Mouse (Mus musculus) frontal cortex, postnatal 10 days (tissue): ENCODE measurements around the gene Cox7a2l.
A peak's percentile ranks its signal among the peaks of the same experiment; 100 is the strongest.

Experiments used
- DNase-seq, 2 experiments: peaks; one replicate each; pipeline ENCODE4 v3.0.0; 2022; ENCODE audit warnings: low spot score in 2 of 2, mixed read lengths in 1 of 2

Cox7a2l gene

DNA sequence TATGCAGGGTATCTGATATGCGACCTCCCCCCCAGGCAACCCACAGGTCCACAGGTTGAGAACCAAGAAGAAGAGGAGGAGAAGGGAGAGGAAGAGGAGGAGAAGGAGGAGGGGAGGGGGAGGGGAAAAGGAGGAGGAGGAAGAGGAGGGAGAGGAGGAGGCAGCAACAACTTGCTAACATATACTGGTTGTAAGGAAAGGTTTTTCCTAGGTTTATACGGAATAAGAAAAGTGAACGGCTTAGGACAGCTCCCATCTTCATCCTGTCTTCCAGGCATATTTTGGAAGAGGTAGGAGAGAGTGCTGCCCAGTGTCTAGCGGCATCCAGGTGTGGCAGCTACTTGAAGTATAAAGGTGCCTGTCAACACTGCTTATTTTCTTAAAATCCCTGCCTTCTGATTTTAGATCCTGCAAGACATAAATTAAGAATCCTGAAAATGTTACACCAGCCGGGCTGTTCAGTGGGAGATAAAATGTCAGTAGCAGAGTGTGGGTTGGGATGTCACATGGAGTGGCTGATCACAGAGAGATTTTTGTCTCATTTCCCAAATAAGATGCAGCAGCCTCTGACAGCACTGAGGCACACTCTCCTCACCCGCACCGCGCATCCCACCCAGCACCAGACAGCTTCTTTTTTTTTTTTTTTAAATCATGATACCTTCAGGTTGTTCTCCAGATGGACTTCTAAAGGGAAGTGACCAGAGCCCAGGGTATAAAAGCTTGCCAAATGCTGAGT, at the start of gene Cox7a2l:
Gene Cox7a2l (minus strand): TSS at position 51 of the 736 bp plus-strand sequence.
- DNase-seq, result peak in 1 of 2 experiments; percentile 55

DNA sequence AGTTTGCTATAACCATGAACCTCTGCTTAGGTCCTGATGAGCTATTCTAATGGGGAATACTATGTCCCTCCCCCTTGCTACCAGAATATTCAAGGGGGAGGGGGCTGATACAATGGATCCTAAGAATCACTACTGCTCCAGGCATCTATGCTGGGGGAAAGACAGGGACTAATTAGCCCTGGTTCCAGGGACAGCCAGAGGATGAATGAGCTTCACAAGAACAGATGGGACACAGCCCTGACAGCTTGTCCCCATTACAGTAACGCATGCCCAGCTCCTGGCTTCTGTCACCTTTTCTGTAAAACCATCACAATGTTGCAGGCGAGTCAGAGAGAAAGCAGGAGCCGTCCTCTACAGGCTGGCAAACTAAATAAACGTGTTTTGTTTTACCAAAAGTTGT, 48.4 kb upstream of the Cox7a2l start:
- no peak for DNase-seq

DNA sequence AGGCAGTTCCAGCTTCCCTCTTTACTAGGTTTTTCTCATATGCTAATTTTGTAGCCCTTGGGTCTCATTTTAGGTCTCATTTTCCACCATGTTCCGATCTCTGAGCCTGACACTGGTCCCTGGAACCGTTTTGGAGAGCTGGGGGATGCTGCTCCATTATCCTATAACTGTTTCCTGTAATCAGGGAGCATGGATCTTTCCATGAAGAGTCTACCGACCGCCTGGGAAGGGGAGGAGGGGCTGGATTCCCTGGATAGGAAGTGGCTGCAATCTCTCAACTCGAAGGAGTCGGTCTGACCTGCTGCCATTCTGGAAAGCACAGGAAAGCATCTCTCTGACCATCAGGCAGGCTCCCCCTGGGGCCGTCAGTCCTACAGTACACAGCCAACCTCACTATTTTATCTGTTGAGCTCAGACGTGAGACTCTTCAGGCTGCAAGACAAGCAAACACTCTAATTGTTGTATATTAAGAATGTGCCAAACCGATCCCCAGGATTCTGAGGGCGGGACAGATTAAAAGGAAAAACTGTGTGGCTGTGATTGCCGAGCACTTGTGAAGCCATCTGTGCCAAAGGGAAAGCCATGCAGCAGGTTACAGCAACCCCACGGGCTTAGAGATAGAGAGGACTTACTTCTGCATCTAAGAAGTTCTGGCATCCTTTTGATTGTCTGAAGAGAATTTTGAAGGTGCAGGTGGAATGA, 47.1 kb upstream of the Cox7a2l start:
- DNase-seq, result no peak

DNA sequence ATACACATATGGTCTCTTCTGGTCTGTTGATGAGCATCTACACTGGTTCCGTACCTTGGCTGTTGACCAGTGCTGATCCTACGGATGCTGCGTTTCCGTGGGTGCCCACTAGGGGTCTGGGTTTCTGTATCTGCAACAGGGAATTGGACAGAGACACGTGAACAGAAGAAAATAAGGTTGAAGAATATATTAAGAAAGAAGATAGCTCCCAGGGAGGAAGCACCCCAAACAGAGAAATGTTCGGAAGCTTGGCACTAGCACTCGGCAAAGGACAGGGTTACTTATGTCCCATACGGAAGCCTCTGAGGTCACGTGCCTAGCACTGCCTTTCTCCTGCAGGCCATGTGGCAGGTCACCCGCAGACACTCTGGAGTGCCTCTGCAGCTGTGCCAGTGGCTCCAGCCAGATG, 46.6 kb upstream of the Cox7a2l start:
- peak in 1 of 2 experiments; percentile 40 for DNase-seq

DNA sequence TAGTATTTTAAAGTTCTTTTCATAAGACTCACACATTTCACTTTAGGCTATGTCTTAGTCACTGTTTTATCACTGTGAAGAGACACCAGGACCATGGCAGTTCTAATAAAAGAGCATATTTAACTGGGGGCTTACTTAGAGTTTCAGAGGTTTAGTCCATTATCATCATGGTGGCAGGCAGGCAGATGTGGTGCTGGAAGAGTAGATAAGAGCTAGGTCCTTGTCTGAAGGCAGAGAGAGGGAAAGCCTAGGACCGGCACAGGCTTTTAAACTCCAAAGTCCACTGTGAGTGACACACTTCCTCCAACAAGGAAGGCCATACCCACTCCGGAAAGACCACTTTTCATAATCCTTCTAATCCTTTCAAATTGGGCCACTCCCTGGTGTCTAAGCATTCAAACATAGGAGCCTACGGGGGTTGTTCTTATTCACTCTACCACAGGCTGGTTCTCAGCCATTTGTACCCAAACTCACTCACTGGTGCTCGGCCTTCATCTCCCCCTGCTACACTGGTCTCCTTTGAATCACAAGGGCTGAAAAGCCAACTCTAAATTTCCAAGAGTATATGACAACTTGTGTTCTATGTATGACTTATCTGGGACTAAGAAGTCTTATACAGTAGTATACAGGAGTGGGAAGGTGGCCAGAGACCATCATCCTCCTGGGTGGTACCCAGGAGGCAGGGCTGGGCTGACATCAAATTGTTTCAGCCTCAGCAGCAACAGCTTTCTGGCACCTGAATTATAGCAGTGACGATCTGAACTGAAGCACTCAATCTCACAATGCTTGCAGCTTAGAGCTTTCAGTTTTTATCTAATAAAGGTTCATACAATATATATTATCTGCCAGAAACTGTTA, 45.3 kb upstream of the Cox7a2l start:
- no peak for DNase-seq

DNA sequence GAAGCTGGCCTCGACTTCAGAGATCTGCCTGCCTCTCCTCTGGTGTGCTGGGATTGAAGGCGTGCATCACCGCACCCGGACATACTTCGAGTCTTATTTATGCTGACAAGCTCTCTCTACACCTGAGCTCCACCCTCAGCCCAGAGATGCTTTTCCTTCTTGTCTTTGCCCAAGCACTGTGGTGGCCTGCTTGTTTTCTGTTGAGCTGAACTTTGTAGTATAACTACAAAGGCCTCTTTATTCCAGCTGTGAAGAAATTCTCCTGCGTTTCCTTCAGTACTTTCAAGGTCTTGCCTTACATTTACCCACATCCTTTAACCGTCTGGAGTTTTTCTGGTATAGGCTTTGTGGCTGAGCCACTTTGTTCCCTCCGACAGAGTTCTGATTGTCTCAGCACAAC, 42.0 kb upstream of the Cox7a2l start:
- DNase-seq, result no peak

DNA sequence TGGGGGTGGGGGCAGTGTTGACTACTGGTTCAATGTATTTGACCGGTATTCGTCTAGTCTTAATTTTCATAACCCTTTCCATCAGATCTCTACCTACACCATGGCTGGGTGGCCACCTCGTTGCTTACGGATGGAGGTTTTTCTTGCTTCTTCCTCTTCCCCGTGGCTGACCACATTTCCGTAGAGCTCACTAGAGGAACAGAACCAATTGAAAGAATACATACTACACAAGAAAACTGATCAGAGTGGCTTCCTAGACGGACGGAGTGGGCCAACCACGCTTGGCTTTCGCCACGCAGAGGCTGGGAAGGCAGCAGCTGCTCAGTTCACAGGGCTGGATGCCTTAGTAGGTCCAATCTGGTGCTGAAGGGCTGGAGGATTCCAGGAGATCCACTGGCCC, 38.7 kb upstream of the Cox7a2l start:
- no peak for DNase-seq

DNA sequence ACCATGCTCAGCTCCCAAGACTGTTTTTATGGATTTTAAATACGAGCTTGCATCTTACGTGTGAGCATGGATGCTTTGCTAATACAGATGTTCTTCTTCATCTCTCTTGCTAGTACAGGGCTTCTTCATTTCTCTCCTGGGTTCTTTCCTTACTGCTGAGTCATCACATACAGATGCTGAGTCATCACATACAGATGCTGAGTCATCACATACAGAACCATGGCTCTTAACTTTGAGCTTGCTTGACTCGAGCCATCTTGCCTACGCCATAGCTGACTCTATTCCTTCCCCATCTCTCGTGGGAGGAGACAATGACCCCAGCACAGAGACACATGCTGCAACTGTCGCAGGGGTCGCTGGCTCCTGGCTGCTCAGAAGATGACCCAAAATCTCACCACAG, 37.9 kb upstream of the Cox7a2l start:
- DNase-seq, result no peak

DNA sequence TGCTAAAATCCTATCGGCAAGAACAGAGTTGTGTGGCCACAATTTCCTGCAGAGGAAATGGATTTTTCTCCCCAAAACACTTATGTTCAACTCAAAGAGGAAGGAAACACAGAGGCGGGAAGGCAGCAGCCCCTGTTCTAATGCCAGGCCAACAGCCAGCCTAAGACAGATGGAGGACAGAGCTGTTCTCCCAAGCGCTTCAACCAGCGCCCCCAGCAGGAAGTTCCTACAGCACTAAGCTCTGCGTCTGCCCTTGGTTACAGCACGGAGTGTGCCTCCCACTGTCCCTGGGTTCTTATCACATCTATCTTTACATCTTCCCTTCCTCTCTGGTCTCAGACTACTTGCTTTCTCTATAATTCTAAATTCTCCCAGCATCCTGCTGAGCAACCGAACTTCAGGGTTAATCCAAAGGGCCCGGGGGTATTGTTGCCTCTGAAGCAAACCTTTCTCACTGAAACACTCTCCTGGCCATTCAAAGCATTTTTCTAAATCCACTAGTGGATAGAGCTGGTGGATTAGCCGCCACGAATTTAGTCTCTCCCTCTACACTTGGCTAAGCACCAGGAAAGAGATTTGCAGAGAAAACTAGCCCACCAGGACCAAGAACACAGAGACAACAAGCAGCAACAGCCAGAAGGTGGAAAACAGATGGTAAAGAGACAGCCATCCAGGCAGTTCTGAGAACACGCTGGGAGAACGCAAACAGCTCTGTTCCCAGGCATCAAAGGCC, 31.5 kb upstream of the Cox7a2l start:
- peak; percentile 26 to 31 for DNase-seq

DNA sequence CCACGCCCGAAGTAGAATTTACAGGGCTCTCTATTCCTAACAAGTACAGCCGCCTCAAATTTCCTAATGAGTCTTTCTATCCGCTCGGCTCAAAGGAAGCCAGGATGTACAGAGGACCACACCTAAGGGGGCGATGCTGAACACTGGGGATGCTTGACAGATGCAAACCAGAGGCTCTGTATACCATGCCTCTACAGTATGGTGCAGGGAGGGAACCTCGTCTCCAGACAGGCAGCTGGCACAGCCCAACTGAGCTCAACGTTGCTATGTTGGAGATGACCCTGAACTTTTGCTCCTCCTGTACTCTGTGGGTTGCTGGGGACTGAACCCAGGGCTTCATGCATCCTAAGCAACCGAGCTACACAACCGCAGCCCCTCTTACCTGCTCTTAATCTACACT, 30.0 kb upstream of the Cox7a2l start:
- no peak for DNase-seq

DNA sequence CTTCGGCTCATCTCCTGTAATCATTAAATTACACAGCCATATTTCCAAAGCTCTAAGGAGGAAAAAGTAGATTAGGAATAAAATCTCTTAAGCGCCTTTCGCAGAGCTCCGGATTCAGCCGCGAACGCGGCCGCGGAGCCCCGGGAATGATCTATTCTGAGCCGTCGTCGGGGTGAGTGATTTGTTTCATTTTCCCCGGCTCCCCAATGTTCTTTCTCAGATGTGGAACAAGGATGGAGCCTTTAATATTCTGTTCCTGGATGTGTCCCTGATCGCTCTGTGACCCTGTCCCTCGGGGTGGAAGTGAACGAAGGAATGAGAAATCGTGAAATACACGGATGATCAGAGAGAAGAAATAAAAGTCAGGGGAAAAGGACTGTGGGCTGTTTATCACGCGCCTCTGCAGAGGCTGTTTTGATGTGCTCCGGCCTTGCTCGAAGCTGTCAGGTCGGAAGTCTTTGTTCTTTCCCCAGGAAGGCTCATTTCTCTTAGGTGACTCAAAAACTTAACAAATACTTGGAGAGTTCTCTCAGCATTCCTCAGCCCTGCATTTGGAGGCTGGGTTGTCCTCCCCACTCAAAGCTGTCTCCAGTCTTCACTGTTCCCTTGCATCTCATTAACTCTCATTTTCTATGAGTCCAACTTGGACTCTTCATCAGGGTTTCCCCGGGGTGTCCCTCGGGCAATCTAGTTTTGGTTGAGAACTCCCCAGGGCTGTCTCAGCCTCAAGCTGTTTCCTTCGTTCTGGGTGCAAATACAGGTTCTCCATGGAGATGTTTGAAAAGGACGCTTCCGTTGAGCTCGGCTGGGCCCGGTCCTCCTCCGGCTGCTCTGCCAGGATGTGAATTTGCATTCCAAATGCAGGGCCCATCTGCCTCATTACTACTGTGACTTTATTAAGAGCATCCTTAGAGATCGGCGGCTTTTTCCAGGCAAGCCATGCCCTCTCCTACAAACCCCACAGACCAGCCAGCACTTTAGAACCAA, 28.9 kb upstream of the Cox7a2l start:
- no peak for DNase-seq

DNA sequence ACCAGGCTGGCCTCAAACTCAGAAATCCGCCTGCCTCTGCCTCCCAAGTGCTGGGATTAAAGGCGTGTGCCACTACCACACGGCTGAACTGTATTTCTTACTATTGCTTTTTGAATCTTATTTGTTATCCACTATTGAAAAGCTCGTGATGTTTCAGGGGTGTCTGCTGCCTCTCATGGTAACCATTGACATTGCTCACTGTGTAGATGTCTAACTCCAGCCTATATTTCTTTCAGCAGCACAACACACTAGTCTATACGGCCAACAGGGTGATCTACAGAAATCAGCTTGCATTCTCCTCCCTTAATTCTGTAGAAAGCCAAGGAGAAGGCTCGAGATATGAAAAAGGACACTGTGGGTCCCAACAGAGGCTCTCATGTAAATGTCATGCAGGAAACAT, 28.1 kb upstream of the Cox7a2l start:
- DNase-seq, result no peak

DNA sequence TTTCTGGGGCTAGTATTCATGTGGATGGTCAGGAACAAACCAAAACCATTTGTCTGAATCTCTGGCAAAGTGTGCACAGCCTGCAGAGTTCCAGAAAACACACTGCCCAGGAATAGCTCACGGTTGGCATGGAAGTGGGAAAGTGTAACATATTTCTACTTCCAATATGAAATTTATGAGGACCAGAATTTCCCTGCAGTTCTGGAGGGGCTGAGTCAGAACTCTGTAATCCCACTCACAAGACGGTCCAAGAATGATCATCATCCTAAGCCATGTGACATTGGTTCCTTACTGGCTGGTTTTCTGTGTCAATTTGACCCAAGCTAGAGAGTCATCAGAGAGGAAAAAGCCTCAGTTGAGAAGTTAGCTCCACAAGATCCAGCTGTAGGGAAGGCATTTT, 25.3 kb upstream of the Cox7a2l start:
- no peak for DNase-seq

DNA sequence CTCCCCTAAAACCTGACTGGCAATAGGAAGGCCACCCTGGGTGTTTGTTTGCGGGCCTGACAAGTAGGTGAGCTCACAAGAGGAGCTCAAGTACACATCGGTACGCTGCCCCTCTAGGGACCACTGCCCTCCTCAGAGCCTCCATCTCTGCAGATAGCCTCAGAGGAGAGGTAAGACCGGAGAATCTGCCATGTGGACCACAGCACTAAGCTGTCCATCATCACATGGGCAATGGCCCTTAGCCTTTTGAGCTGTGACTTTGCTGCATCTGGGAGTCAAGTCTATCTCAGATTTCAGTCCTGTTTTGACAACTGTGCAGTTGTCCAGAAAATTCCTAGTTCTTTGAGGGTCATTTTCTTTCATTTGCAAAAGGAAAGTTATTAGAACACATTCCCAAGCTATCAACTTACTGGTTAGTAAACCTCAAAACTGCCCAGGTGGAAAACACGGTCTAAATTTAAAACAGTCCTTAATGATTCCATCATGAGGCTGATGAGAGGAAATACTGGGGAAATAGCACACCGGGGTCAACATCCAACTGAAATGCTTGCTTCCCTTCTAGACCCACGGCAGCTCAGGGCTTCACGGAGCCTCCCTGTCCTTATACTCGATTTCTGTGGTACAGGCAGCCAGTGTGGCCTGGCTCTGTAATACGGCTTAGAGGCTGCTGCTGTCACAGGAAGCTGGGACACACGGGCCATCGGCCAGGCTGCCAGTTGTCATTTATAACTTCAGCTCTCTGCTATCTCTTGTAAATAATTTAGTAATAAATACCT, 22.3 kb upstream of the Cox7a2l start:
- DNase-seq, result no peak

DNA sequence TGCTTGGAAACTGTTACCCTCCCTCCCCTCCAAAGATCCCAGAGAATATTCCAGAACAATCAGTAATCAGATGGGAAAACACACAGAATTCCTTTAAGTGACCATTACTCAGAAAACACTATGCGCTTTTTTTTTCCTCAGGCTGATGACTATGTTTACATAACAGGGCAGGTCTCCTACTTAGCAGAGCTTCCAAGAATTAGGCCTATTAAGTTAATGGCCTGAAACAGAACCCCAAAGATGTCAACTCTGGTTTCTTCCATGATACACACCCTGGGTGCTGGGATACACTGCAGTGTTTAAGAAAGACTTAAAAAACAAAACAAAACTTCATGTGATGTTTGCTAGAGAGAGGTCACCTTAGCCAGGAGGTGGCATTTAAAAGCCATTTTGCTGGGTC, 21.6 kb upstream of the Cox7a2l start:
- no peak for DNase-seq

DNA sequence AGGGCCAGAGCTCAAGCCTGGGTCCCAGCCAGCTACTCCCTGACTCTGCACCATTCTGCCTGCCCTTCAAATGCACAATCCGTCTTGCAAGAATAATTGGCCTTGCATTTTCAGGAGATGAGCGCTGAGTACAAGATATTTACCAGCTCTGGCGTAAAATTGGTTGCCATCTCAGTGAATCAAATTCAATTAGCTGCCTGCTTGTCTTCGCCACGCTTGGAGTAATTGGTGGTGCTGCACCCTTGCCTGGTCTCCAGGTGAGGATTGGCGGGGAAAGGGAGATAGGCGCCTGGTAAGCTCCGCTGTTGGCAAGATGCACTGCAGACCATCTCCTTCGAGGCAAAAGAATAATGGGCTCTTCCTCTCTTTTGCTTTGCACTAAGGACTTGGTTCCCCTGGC, 21.0 kb upstream of the Cox7a2l start:
- DNase-seq, result no peak

DNA sequence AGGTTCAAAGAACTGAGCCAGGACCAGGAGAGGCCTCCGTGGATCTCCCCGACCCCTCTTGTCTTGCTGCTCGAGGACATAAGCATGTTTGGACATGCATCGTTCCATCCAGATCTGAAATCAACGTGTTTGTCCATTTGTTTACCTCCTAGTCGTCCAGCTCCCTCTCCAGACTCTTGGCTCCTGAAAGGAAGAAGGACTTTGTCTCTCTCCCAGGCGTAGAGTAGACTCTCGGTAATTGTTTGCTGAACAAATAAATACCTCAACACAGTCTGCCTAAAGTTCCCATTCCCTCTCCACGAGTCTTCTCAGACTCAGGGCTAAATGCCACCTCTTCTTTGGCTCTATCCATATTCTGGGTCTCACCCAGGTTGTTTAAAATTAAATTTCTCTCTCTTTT, 16.0 kb upstream of the Cox7a2l start:
- DNase-seq, result no peak

DNA sequence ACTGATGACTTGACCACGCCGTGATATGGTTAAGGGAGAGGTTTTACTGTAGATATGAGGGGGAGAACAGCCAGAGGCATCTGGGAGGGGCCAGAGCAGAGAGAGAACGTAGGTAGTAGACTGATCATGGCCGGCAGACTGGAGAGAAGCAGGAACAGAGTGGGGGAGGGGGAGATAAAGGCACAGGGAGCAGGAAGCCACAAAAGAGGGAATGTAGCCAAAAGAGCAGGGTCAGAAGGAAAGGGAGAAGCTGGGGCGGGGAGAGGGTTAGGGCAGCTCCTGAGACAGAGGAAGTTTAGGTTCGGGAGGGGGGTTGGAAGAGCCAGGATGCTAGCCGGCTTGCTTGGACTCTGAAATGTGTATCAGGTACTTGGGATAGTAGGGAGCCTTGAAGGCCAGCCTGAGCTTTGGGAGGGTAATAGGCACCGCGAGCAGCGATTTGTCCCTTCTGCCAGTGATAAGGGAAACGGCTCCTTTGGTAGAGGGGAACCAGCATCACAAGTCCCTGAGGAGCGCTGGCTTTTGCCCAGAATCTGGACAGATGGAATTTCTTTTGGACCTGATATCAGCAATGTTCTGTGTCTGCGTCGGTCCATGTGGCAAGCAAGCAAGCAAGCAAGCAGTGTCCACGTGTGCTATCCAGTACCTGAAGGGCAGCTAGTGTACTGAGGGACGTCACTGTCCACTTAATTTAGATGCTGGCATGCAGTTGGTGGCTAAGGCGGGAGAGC, 10.7 kb upstream of the Cox7a2l start:
- DNase-seq, result no peak
